Mouse (Mus musculus): ENCODE data around the gene Aes.

Gene Aes

GRCm38 (mm10) chr10:81597137-81597950 is 38.1 kb downstream of the Aes start:
- DNase-seq (ENCODE audit: low spot score in 2 of 2) = no peak

GRCm38 (mm10) chr10:81598342-81598741 is 39.1 kb downstream of the Aes start:
- DNase-seq (ENCODE audit: low spot score in 2 of 2) = no peak

DNA sequence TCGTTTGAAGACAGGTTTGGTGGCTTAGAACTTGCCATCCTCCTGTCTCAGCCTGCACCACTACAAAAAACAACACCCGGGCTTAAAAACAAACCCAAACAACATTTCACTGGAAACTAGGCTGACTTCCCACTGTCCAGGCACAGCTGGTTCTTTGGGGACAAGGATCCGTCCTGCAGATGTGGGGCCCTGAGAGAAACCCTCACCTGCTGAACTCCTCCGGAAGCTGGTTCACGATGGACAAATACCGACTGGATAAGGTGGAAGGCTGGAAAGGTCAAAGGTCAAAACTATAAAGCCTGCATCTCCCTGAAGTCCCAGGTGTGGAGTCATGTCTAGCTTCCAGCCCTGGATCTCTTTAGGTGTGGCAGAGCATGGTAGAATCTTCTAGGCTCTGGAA is 39.6 kb downstream of the Aes start:
- no peak for DNase-seq (ENCODE audit: low spot score in 2 of 2)

GRCm38 (mm10) chr10:81599630-81600029 is 40.3 kb downstream of the Aes start:
- DNase-seq (ENCODE audit: low spot score in 2 of 2) = no peak

DNA sequence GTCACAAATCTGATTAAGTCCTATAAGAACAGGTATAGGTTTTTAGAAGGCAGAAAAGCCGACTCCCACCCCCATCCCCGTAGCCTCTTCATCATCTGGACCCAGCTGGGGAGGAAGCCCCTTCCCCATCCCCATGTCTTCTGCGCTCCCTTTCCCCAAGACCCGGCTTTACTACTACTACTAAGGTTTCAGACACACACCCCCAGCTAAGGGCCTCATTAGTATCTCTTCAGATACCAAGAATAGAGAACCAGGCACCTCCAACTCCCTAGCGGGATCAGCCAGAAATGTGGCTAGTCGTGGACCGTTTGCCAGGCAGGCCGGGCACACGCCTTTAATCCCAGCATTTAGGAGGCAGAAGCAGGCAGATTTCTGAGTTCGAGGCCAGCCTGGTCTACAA is 40.8 kb downstream of the Aes start:
- no peak for DNase-seq (ENCODE audit: low spot score in 2 of 2)

- DNase-seq (ENCODE audit: low spot score in 2 of 2) = peak; percentile 89 to 94
These were observed 41.5 kb downstream of the Aes start, which contains the start of gene Tle6 for GRCm38 (mm10) chr10:81600738-81601203. Gene Tle6 (minus strand): TSS chr10:81601073.

GRCm38 (mm10) chr10:81601396-81601905 is 42.2 kb downstream of the Aes start:
- DNase-seq (ENCODE audit: low spot score in 2 of 2) = no peak

GRCm38 (mm10) chr10:81602741-81603151 is 43.5 kb downstream of the Aes start:
- DNase-seq (ENCODE audit: low spot score in 2 of 2) = peak; percentile 25 to 58

DNA sequence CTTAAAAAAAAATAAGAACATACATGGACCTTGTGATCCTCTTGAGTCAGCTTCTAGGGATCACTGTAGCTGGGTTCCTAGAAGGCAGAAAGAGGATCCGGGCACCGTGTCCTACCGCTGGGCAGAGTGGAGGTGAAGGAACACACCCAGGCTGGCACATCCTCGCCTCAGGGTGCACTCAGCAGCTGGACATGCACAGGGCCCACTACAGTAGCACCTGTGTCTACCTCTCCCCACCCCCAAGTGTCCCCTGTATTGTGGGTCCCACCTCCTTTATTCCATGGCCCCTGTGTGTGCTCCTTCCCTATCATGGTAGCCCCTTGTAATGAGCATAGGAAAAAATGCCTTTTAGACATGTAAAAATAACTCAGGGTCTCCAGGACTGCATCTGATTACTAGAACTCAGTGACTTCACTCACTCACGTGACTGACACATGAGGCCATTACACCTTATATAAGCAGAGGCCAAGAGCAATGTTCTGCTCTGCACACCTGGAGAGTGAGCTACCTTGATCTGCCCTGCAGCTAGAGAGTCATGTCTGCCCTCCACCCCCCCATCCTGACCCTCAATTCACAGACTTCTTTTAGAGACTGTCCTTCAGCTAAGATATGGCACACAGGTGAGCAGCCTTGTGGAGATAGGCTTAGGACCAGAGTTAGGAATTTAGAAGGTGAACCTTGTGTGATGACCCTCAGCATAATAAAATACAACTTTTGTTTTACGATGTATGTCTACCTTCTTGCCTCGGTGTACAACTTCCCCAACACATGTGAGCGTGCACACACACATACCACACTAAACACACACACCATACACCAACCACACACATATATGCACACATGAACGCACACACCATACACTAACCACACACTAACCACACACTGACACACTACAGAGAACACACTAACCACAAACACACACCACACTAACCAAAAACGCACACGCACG is 45.0 kb downstream of the Aes start:
- no peak for DNase-seq (ENCODE audit: low spot score in 2 of 2)

DNA sequence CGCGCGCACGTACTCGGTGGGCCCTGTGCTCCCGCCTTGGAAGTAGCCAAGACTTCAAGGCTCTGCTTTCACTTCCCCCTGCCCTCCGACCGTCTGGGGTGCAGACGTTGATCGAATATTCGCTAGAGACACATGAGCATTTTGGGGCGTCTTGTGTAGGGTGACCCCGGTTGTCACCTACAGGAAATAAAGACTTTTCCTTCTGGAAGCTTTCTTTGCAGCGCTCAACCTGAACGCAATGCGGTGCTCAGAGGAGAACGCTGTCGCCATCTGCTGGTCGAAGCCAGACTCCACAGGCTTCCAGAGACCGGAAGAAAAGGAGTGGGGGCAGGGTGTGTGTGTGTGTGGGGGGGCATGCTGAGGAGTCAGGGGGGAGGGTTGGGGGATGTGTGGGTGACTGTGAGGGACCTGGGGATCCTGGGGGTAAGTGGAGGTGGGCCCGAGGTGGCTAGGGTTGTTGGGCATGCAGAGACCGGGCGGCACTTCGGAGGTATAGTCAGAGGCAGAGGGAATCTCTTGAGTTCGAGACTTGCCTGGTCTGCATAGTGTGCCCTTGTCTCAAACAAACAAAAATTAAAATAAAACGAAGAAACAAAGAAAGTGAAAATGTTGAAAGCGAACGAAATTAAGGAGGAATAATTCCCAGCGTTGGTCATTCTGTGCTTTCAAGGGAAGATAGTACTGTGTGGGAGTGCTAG is 45.8 kb downstream of the Aes start:
- DNase-seq (ENCODE audit: low spot score in 2 of 2) = peak; percentile 75 to 83

DNA sequence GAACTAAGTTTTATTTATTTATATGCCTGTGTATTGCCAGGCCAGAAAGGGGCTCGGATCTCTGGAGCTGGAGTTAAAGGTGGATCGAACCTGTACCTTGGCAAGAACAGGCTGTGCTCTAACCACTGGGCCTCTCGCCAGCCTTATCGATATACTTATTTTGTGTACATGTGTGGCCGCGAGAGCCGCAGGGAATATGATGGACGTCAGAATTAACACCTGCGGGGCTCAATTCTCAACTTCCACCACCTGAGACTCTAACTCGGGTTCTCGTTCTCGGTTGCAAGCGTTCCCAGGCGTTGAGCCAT is 46.3 kb downstream of the Aes start:
- DNase-seq (ENCODE audit: low spot score in 2 of 2) = no peak

- DNase-seq (ENCODE audit: low spot score in 2 of 2) = peak; percentile 94 to 96
These were observed 46.9 kb downstream of the Aes start, which contains the start of gene BC025920 for GRCm38 (mm10) chr10:81605974-81606751. Gene BC025920 (plus strand): TSS chr10:81606270.

GRCm38 (mm10) chr10:81608308-81608707 is 49.0 kb downstream of the Aes start:
- no peak for DNase-seq (ENCODE audit: low spot score in 2 of 2)

DNA sequence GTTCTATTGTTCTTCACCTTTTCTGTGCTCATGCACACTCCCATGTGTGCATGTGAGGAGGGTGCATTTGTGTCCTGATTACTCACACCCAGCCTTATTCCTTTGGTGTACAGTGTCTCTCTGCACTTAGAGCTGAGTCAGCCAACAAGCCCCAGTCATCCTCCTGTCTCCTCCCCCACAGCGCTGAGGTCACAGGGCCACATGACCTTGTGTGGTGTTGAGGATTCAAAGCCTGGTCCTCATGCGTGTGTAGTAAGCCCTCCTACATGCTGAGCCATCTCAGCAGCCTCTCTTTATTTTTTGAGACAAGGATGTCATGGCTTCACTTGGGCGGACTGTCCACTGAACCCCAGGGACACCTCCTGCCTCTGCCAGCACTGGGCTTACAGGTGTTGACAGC is 53.5 kb downstream of the Aes start:
- DNase-seq (ENCODE audit: low spot score in 2 of 2) = no peak

DNA sequence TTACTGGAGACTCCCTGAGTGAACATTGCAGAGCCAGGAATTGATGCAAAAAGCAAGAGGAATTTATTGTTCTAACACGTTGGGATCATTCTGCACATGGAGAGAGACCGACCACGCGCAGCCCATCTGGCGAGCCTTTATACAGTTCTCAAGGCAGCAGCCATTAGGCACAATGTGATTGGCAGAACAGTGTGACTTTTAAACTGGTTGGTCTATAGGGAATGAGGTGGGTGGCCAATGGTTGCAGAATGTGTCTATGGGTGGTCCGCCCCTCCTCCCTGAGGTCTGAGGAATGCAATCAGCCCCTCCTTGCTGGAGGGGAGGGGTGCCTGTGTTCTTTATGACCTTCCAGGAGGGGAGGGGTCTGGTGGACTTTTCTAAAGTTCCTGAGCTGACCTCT is 56.2 kb downstream of the Aes start:
- DNase-seq (ENCODE audit: low spot score in 2 of 2) = no peak

All from spleen, postnatal 36 days (tissue).